Mouse (Mus musculus) G1E (cell line): ENCODE measurements around the gene Ppp2r5e.

Experiments
- CTCF ChIP-seq: IDR thresholded peaks from 2 replicates; pipeline ENCODE4 v1.5.1; 2012; ENCODE audit warnings: low read depth, low read length, inconsistent platforms, mixed read lengths
- GATA1 ChIP-seq: IDR thresholded peaks from 2 replicates; pipeline ENCODE4 v1.6.1; 2012; ENCODE audit warnings: borderline replicate concordance, low read length, inconsistent platforms, mixed read lengths
- POLR2AphosphoS5 ChIP-seq: IDR thresholded peaks from 2 replicates; pipeline ENCODE4 v1.6.1; 2012; ENCODE audit warnings: low read depth, low read length, inconsistent platforms; ENCODE audit not compliant: insufficient replicate concordance
- TAL1 ChIP-seq: conservative IDR thresholded peaks from 2 replicates; pipeline ENCODE4 v1.6.1; 2012; ENCODE audit warnings: low read depth, low read length, inconsistent platforms, mixed read lengths

DNA sequence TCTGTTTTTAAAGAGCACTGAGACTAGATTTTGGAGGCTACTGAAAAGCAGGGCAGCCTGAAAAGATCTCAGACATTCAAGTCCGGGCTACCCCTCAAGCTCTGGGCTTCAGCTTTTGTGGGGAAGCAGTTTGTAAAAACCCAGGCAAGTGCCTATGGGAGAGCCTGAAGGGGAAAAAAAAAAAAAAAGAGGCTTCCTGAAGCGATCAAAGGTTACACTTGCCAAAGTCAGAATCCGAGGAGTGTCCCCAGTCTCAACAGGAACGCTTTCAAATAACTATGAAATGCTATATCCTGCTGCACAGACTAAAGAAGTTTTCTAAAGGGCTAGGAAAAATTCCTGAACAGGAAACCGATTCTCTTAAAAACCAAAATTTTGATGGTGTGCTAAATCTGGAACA lies 128.9 kb downstream of the Ppp2r5e start:
- TF ChIP-seq TAL1 (no peak), CTCF (no peak), POLR2AphosphoS5 (no peak), GATA1 (no peak)
